Mouse (Mus musculus) intestine, embryonic 15.5 days (tissue): ENCODE measurements around the gene Kcna3. TPM values are rescaled to one million over a fixed set of nuclear protein-coding genes. Genes with fewer than 3 reads are reported as not detected.

Experiments used
- ATAC-seq: fragments of 200-750 bp; cut with Nextera tagmentation; 2 replicates; pipeline ENCODE4 v1.8.0; 2017; ENCODE audit warnings: moderate TSS enrichment, moderate library complexity
- H3K27ac ChIP-seq: fragments of 300-500 bp; sonication (generic); 2 replicates; pipeline ENCODE4 v1.5.1; 2015; ENCODE audit warnings: mild to moderate bottlenecking, inconsistent platforms
- H3K27me3 ChIP-seq: fragments of 300-500 bp; sonication (generic); replicated peaks from 2 replicates; pipeline ENCODE4 v1.6.1; 2015; ENCODE audit warnings: inconsistent platforms
- H3K36me3 ChIP-seq: fragments of 300-500 bp; sonication (generic); 2 replicates; pipeline ENCODE4 v1.6.1; 2015; ENCODE audit warnings: inconsistent platforms
- H3K4me1 ChIP-seq: fragments of 300-500 bp; sonication (generic); replicated peaks from 2 replicates; pipeline ENCODE4 v1.6.1; 2015; ENCODE audit warnings: inconsistent platforms
- H3K4me2 ChIP-seq: fragments of 300-500 bp; sonication (generic); replicated peaks from 2 replicates; pipeline ENCODE4 v1.6.1; 2015; ENCODE audit warnings: mild to moderate bottlenecking, inconsistent platforms
- H3K4me3 ChIP-seq: fragments of 300-500 bp; sonication (generic); replicated peaks from 2 replicates; pipeline ENCODE4 v1.5.1; 2015; ENCODE audit warnings: inconsistent platforms
- H3K9ac ChIP-seq: fragments of 300-500 bp; sonication (generic); 2 replicates; pipeline ENCODE4 v1.6.1; 2015; ENCODE audit warnings: inconsistent platforms
- H3K9me3 ChIP-seq: fragments of 300-500 bp; sonication (generic); 2 replicates; pipeline ENCODE4 v1.6.1; 2016; ENCODE audit warnings: inconsistent platforms
- WGBS: fragments of 180-500 bp; shearing (Covaris S2); methylation state at CpG from one replicate; pipeline ENCODE4 v1.1.7; 2015; 5-methylcytosine and 5-hydroxymethylcytosine counted together
- polyA plus RNA-seq: library from polyadenylated mRNA; unstranded; fragments of >200 nt; fragmentation: Nextera tagmentation; extraction: Ambion mirVana; gene quantifications from 2 replicates; pipeline ENCODE4 v1.2.1, GENCODE M21; 2015

Gene Kcna3
- polyA plus RNA-seq, 1 experiment from 2014 or later, result 0.96 TPM

DNA sequence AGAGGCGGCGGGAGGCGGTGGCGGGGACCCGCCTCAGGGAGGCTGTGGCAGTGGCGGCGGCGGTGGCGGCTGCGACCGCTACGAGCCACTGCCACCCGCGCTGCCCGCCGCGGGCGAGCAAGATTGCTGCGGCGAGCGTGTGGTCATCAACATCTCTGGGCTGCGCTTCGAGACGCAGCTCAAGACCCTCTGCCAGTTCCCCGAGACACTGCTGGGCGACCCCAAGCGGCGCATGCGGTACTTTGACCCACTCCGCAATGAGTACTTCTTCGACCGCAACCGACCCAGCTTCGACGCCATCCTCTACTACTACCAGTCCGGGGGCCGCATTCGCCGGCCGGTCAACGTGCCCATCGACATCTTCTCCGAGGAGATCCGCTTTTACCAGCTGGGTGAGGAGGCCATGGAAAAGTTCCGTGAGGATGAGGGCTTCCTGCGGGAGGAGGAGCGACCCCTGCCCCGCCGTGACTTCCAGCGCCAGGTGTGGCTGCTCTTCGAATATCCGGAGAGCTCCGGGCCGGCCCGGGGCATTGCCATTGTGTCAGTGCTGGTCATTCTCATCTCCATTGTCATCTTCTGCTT is 580 bp downstream of the Kcna3 start:
- no peak overlapping the region for H3K27ac ChIP-seq
- WGBS, result 1% methylated on average over 55 of the region's 55 CpGs
- peak overlapping the region; percentile 60 for H3K4me3 ChIP-seq
- H3K36me3 ChIP-seq, result no peaks in the 10 kb centered on the region
- H3K9ac ChIP-seq, result peak overlapping the region; percentile 56
- ATAC-seq, result peak; percentile 62; the same call in 1 of the 2 replicates
- H3K9me3 ChIP-seq, result no peaks in the 10 kb centered on the region
- H3K27me3 ChIP-seq, result peaks cover 7% of the 10 kb centered on the region; the same call in 1 of the 2 replicates
- peak overlapping the region; percentile 99 for H3K4me2 ChIP-seq
- no peaks in the 10 kb centered on the region for H3K4me1 ChIP-seq

DNA sequence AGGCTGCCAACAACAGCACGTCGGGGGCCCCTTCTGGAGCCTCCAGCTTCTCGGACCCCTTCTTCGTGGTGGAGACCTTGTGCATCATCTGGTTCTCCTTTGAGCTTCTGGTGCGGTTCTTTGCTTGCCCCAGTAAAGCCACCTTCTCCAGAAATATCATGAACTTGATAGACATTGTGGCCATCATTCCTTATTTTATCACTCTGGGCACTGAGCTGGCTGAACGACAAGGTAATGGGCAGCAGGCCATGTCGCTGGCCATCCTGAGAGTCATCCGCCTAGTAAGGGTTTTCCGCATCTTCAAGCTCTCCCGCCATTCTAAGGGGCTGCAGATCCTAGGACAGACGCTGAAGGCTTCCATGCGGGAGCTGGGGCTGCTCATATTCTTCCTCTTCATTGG is 1.1 kb downstream of the Kcna3 start:
- Histone ChIP-seq H3K4me3 (peak overlapping the region; percentile 60), H3K36me3 (no peaks in the 10 kb centered on the region), H3K9me3 (no peaks in the 10 kb centered on the region), H3K27ac (no peak overlapping the region), H3K9ac (no peak overlapping the region), H3K4me2 (peak overlapping the region; percentile 99), H3K4me1 (no peaks in the 10 kb centered on the region), H3K27me3 (peaks cover 7% of the 10 kb centered on the region; the same call in 1 of the 2 replicates)
- no peak for ATAC-seq
- WGBS, result 50% methylated on average over 12 of the region's 12 CpGs

DNA sequence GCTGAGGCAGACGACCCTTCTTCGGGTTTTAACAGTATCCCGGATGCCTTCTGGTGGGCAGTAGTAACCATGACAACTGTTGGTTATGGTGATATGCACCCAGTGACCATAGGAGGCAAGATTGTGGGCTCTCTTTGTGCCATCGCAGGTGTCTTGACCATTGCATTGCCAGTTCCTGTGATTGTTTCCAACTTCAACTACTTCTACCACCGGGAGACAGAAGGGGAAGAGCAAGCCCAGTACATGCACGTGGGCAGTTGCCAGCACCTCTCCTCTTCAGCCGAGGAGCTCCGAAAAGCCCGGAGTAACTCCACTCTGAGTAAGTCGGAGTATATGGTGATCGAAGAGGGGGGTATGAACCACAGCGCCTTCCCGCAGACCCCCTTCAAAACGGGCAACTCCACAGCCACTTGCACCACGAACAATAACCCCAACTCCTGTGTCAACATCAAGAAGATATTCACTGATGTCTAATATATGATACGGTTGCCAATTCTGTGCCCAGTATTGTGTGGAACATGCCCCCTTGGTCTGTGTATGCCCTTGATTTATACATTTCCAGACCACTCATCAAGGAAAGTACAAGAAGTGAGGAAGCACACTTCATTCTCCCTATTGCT is 1.7 kb downstream of the Kcna3 start:
- Histone ChIP-seq H3K27ac (no peak overlapping the region), H3K4me1 (no peaks in the 10 kb centered on the region), H3K4me2 (peak overlapping the region; percentile 99), H3K27me3 (peaks cover 7% of the 10 kb centered on the region; the same call in 1 of the 2 replicates), H3K4me3 (peak overlapping the region; percentile 60; the same call in 1 of the 2 replicates), H3K9me3 (no peaks in the 10 kb centered on the region), H3K36me3 (no peaks in the 10 kb centered on the region), H3K9ac (no peak overlapping the region)
- ATAC-seq, result no peak
- 79% methylated on average over 16 of the region's 16 CpGs for WGBS

DNA sequence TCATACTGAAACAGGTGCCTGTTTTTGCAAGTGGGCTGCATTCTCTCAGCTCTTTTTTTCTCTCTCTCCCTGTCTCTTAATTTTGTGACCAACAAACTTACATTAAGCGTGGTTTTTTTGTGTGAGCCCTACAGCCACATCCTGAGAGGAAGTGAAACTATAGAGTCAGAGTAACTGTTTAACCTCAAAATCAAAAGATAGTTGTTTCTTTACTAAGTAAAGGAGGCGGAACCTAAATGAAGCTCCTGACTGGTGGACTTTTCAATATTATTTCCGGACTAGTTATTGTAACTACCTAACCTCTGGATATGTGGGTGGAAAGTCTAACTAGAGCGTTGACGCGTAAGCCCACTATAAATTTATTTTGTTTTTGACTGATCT is 2.2 kb downstream of the Kcna3 start:
- Histone ChIP-seq H3K27ac (no peak overlapping the region), H3K4me2 (no peak overlapping the region), H3K4me3 (no peak overlapping the region), H3K4me1 (no peaks in the 10 kb centered on the region), H3K9ac (no peak overlapping the region), H3K9me3 (no peaks in the 10 kb centered on the region), H3K36me3 (no peaks in the 10 kb centered on the region), H3K27me3 (peaks cover 7% of the 10 kb centered on the region; the same call in 1 of the 2 replicates)
- ATAC-seq, result no peak
- WGBS, result 86% methylated on average over 6 of the region's 6 CpGs

DNA sequence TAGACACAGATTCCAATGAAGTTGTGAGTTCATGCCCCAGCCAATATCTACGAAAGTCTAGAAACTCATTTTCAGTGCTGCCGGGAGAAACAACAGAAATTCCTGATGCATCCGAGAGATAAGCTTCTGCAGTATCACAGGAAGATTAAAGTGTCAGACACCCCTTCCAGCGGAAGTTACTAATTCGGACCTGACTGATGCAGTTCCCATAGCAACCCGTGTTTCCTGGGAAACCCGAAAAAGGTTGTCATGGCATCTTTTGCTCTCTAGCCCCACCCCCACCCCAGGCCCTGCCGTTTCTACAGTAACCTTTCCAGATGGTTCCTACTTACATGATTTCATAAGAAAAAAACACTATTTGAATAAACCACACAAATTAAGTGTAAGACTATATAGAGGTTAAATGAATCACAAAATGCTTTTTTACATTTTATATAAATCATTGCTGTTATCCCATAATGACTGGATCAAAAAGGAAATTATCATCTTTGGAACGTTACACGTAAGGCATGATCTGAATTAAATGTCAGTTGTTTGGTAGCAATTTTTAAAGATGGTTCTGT is 2.8 kb downstream of the Kcna3 start:
- no peak overlapping the region for H3K4me2 ChIP-seq
- H3K36me3 ChIP-seq, result no peaks in the 10 kb centered on the region
- no peak overlapping the region for H3K9ac ChIP-seq
- no peaks in the 10 kb centered on the region for H3K9me3 ChIP-seq
- H3K4me3 ChIP-seq, result no peak overlapping the region
- peaks cover 7% of the 10 kb centered on the region; the same call in 1 of the 2 replicates for H3K27me3 ChIP-seq
- H3K27ac ChIP-seq, result no peak overlapping the region
- ATAC-seq, result no peak
- H3K4me1 ChIP-seq, result no peaks in the 10 kb centered on the region
- WGBS, result 64% methylated on average over 10 of the region's 10 CpGs

DNA sequence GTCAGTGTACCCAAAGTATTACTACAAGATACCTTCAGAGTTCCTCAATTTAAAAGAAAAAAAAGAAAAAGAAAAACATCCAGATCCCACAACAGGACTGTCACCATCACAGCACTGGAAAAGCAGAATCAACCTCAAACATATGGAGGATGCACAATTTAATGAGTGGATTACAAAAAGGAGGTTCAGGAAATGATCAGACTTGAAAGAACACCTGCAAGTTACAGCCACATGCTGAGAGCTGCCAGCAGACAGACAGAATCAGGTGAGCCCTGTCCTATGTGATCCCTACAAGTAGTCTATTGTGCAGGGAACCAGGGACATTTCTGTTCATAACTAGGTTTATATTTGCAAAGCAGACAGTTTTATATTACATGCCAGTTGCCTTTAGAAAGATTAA is 3.3 kb downstream of the Kcna3 start:
- Histone ChIP-seq H3K27ac (no peak overlapping the region), H3K4me1 (no peaks in the 10 kb centered on the region), H3K4me2 (no peak overlapping the region), H3K36me3 (no peaks in the 10 kb centered on the region), H3K4me3 (no peak overlapping the region), H3K9ac (no peak overlapping the region), H3K9me3 (no peaks in the 10 kb centered on the region), H3K27me3 (peaks cover 7% of the 10 kb centered on the region; the same call in 1 of the 2 replicates)
- ATAC-seq, result no peak

DNA sequence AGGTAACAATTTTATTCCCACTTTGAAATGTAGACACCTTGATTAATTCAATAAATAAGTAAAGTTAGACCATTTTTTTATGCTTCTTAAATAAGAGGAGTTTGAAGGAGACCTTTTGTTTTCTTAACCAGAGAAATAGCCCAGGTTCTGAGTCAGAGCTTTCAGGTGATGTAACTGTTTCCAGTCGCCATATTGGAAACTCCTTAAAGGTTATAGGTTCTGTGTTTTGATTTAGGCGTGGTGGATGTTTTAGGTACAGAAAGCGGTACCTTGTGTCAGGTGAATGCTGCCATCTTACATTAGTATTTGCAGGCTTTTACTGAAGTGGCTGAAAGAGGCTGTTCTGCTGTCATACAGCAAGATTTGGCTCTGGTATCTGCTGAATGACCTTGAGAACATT is 4.4 kb downstream of the Kcna3 start:
- Histone ChIP-seq H3K27ac (no peak overlapping the region), H3K36me3 (no peaks in the 10 kb centered on the region), H3K9ac (no peak overlapping the region), H3K4me3 (no peak overlapping the region), H3K27me3 (peaks cover 7% of the 10 kb centered on the region; the same call in 1 of the 2 replicates), H3K4me1 (no peaks in the 10 kb centered on the region), H3K4me2 (no peak overlapping the region), H3K9me3 (no peaks in the 10 kb centered on the region)
- WGBS, result 87% methylated on average over 3 of the region's 3 CpGs
- ATAC-seq, result no peak

DNA sequence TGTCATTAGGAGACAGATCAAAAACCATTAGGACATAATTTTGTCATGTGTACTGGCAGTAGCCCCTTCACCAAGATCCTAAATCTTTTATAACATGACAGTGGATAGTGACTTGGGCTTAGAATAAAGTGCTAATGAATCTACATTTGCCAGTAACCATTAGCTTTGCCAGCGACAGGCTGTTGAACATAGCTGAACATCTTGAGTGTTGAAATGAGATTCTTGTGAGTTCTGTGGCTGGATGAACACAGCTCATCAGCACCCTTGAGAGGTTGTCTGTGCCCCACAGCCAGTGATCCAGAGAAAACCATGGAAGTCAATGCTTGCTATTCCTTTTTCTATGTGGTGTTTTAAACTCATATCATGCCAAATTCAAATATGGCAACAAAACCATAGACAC is 5.7 kb downstream of the Kcna3 start:
- ATAC-seq, result no peak
- WGBS, result 59% methylated on average over 1 of the region's 1 CpGs
- Histone ChIP-seq H3K4me1 (no peaks in the 10 kb centered on the region), H3K4me3 (no peak overlapping the region), H3K36me3 (no peaks in the 10 kb centered on the region), H3K27me3 (peaks cover 7% of the 10 kb centered on the region; the same call in 1 of the 2 replicates), H3K4me2 (no peak overlapping the region), H3K27ac (no peak overlapping the region), H3K9ac (no peak overlapping the region), H3K9me3 (no peaks in the 10 kb centered on the region)

DNA sequence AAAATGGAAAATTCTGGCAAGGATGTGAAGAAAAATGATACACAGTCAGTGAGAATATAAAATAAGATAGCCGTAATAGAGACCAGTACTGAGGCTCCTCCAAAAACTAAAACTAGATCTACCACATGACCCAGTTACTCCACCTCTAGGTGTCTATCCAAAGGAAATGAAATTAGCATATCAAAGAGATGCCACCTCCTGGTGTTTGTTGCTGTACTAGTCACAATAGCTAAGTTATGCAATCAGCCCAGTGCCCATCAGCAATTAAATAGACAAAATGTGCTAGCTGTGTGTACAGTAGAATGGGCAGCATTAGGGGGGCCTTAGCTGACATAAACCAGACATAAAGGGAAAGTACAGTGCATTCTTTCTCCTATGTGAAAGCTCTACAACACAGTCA is 25.5 kb downstream of the Kcna3 start:
- no peaks in the 10 kb centered on the region for H3K36me3 ChIP-seq
- no peak overlapping the region for H3K4me3 ChIP-seq
- H3K27me3 ChIP-seq, result no peaks in the 10 kb centered on the region
- H3K9me3 ChIP-seq, result no peaks in the 10 kb centered on the region
- H3K27ac ChIP-seq, result no peak overlapping the region
- no peak overlapping the region for H3K4me2 ChIP-seq
- ATAC-seq, result no peak
- no peaks in the 10 kb centered on the region for H3K4me1 ChIP-seq
- 89% methylated on average over 1 of the region's 1 CpGs for whole genome bisulfite sequencing
- H3K9ac ChIP-seq, result no peak overlapping the region

DNA sequence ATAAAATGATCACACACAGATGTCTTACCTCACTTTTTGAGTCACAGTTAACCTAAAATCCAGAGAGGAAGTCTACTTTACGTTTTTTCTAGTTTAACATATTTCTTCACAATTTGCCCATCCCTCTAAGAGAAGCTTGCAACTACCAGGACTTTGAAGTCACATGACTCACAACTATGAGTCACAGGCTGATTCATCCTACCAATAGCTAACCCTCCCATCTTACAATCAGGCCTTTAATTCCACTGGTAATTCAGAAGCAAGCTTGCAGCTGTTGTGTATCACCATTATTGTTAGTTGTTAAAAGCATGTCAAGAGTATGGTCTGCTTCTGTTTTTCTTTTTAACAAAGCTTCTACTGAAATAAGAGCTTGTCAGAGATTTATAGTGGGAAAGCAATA is 26.8 kb downstream of the Kcna3 start:
- no peak overlapping the region for H3K4me2 ChIP-seq
- no peak overlapping the region for H3K9ac ChIP-seq
- WGBS, result 53% methylated on average over 1 of the region's 1 CpGs
- ATAC-seq, result no peak
- no peak overlapping the region for H3K27ac ChIP-seq
- H3K4me1 ChIP-seq, result no peaks in the 10 kb centered on the region
- no peak overlapping the region for H3K4me3 ChIP-seq
- no peaks in the 10 kb centered on the region for H3K9me3 ChIP-seq
- H3K36me3 ChIP-seq, result no peaks in the 10 kb centered on the region
- H3K27me3 ChIP-seq, result no peaks in the 10 kb centered on the region

DNA sequence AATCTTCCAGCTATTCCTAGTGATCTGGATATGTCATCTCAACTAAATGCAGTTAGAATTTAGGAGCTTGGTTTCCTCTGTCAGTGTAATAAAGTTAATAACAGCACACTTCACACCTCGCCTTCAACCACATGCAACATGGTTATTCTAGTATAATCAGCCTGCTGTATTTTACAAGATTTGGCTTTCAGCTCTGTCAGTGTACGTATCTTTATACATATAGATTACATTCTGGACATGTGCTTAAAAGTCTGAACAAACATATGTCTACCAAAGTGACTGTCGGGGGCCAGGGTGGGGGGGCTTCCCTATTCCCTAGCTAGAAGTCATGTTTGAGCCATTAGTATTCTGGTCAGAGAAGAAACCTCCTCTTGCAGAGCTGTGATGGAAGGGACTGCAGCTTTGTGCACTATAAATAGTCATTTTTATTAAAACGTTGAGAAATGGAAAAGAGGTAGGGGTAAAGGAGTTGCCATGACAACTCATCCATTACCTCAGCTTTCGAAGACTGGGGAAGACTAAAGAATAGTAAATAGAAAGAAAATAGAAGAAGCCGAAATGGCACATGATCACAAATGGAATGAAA is 29.6 kb downstream of the Kcna3 start:
- no peak overlapping the region for H3K27ac ChIP-seq
- H3K36me3 ChIP-seq, result no peaks in the 10 kb centered on the region
- H3K27me3 ChIP-seq, result no peaks in the 10 kb centered on the region
- no peak for ATAC-seq
- 75% methylated on average over 6 of the region's 6 CpGs for WGBS
- H3K9me3 ChIP-seq, result no peaks in the 10 kb centered on the region
- H3K4me3 ChIP-seq, result no peak overlapping the region
- H3K4me2 ChIP-seq, result no peak overlapping the region
- H3K4me1 ChIP-seq, result no peaks in the 10 kb centered on the region
- no peak overlapping the region for H3K9ac ChIP-seq

DNA sequence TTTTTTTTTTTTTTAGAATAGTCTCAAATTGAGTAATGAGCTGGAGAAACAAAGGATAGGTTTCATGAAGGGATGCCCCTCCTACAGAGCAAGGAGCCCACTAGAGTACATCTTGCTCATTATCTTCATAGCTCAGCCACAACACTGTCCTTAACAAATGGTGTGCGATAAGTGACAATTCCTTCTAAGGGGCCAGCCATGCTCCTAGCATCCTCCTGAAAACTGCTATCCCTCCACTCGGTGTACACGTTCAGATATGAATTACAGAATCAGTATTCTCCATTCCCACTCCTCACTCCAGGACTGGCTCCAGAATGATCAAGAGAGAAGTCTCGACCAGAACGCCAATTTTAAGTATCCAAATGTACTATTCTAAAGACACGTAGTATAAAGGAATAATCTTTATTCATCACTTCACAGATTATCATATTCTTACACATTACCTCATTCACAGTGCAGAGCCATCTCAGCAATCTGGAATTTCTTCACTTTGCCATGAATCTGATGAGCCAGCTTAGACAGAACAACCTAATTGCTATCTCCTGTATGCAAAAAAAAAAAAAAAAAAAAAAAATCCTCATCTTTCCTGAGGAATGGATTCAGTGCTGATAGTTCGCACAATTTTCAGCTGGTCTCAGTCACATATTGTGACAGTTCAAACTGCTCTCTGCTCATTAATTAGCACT is 30.3 kb downstream of the Kcna3 start:
- no peaks in the 10 kb centered on the region for H3K36me3 ChIP-seq
- no peak for ATAC-seq
- 88% methylated on average over 7 of the region's 7 CpGs for WGBS

More for the DNA sequence above, 30.3 kb downstream of the Kcna3 start:
- H3K4me2 ChIP-seq, result no peak overlapping the region
- H3K27me3 ChIP-seq, result no peaks in the 10 kb centered on the region
- H3K4me1 ChIP-seq, result no peaks in the 10 kb centered on the region
- no peak overlapping the region for H3K4me3 ChIP-seq
- no peak overlapping the region for H3K9ac ChIP-seq
- H3K9me3 ChIP-seq, result no peaks in the 10 kb centered on the region
- H3K27ac ChIP-seq, result no peak overlapping the region
